Mouse (Mus musculus): Measurements from ENCODE around the gene Fkbp2. TPM values are rescaled to one million over a fixed set of nuclear protein-coding genes. Genes with fewer than 3 reads are reported as not detected.

The Fkbp2 gene
- total RNA-seq (2023): 14.8 TPM

DNA sequence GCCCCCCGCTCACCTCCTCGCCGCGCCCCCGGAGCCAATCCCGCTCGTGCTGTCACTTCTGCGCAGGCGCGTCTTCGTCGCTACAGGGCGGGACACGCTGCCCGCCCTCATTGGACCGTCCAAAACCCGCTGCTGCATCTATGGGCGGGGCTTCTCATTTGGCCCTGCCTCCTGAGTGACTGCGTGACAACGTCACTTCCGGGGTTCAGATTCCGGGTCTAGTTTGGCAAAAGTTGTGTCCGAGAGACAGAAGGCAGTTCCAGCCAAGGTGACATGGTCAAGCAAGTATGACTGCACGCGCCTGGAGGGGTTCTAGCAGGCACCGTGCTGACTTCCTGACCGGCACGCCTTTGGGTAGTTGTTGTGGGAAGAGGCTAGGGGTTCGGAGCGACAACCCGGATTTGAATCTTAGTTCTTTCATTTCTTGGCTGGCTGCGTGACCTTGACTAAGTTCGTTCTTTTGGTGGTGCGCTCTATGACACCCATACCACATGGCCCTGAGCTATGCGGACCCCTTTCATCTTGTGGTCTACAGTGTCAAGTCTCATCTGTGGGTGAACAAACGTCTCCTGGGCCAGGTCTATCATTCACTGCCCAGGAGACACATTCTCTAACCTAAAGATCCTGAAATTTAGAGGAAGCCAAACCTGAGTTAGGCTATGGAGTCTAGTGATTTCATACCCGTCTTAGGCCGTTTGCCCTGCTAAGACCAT lies at the start of gene Fkbp2:
Fkbp2 (minus strand) TSS at position 121 of the 713 bp plus-strand sequence.

GRCm38 (mm10) chr19:7019191-7019590 lies 38.9 kb upstream of the Fkbp2 start, which contains the start of gene Fermt3:
Fermt3 (minus strand) TSS chr19:7019469.

GRCm38 (mm10) chr19:6996006-6996405 lies 15.7 kb upstream of the Fkbp2 start, which contains the start of the genes Nudt22 and Trpt1:
Nudt22 (minus strand) TSS chr19:6996117.
Trpt1 (plus strand) TSS chr19:6996131.

DNA sequence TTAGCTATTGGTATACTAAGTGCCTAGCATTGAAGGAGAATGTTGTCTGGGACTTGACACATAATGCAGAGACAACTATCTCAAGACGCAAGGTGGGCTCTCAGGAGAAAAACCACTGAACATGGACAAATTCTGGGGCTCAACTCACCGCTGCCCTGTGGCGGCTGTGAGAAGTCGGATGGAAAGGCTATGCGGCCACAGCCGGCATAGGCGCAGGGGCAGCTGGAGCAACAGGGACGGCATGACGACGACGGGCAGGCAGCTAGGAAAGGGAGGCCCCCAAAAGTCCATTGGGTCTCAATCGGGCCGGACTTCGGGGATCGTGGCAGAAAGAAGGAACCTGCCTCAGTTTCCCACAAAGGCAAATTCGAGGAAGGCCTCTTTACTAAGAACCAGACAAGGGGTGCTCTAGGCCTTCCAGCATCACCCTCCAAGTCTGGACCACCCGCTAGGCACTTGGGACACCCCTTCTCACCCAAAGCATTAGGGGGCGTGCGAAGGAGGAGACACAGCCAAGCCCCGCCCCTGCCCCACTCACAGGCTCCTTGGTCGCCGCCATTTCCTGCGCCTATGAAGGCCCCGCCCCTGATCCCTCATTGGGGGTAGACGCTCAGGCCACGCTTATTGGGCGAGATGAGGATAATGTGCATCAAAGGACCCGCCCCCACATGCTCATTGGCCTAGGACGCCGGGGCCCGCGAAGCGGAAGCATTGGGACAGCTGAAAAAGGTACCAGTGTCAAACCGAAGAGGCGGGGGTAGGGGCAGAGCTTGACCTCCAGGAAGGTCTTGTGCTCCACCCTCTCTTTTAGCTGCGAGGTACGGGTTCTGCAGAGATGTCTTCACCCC lies 11.9 kb upstream of the Fkbp2 start, which contains the start of gene Dnajc4:
Dnajc4 (minus strand) TSS at position 562 of the 848 bp plus-strand sequence.

GRCm38 (mm10) chr19:6987061-6987903 lies 7.0 kb upstream of the Fkbp2 start, which contains the start of gene Vegfb:
Vegfb (minus strand) TSS chr19:6987651.

GRCm38 (mm10) chr19:6975537-6976521 lies 4.5 kb downstream of the Fkbp2 start, which contains the start of gene Plcb3:
Plcb3 (minus strand) TSS chr19:6976470.

GRCm38 (mm10) chr19:6974211-6975205 lies 5.8 kb downstream of the Fkbp2 start, which contains the start of gene Ppp1r14b:
Ppp1r14b (plus strand) TSS chr19:6974968.

GRCm38 (mm10) chr19:6942249-6942691 lies 38.0 kb downstream of the Fkbp2 start, which contains the start of gene Gpr137:
Gpr137 (minus strand) TSS chr19:6942480.

DNA sequence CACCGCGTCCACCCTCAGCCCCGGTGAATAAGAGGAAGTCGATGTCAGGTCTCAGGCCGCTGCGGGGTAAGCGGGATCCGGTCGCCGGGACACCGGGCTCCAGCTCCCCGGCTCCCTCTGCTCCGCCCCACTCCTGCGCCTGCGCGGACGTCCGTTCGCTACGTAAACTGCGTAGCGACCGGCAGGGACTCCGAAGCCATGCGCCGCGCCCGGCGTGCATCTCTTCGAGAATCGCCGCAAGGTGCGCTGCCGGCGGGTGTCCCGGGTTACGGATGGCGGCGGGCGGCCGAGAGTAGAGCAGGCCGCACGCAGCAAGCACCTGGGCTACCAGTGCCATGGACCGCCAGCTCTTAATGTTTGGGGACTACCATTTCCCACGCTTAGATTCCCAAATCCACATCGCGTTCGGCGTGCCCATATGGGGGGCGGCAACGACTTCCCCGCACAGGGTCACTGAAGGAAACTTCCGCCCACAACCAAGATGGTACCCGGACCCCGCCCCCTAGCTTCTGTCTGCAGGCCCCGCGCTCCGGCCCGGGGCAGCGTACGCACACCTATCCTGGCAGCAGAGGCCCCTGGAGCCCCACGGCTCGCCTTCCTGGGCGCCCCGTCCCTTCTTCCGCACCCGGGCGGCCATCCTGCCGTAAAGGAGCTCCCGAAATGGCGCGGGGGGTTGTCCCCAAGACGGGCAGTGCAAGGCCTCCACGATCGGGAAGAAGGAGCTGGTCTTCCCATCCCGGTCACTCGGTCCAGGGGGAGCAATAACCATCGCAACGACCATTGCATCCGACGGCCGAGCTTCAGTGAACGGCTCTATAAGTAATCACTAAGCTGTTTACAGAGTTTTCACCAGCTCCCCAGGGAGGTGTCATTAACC lies 38.7 kb downstream of the Fkbp2 start, which contains the start of gene Bad:
Bad (plus strand) TSS at position 490 of the 877 bp plus-strand sequence.

GRCm38 (mm10) chr19:6934195-6934977 lies 45.9 kb downstream of the Fkbp2 start, which contains the start of gene Kcnk4:
Kcnk4 (minus strand) TSS chr19:6934515.

Other genes with a start within 250 kb of the Fkbp2 start
- 23.8 TPM for gene Rps6ka4, start 139.9 kb downstream of the Fkbp2 start, total RNA-seq (2023)
- 89.2 TPM for gene Ccdc88b, start 122.3 kb downstream of the Fkbp2 start, total RNA-seq (2023)
- 127 TPM for gene Trmt112, start 70.8 kb downstream of the Fkbp2 start, total RNA-seq (2023)
- gene Prdx5, start 70.4 kb downstream of the Fkbp2 start, total RNA-seq (2023): 59.7 TPM
- gene Esrra, start 58.7 kb downstream of the Fkbp2 start, total RNA-seq (2023): 26.2 TPM
- not detected for gene Catsperz, start 55.1 kb downstream of the Fkbp2 start, total RNA-seq (2023)
- gene Kcnk4, start 46.0 kb downstream of the Fkbp2 start, total RNA-seq (2023): not detected
- 7.8 TPM for gene Bad, start 38.6 kb downstream of the Fkbp2 start, total RNA-seq (2023)
- 6.1 TPM for gene Gpr137, start 38.0 kb downstream of the Fkbp2 start, total RNA-seq (2023)
- gene Ppp1r14b, start 5.5 kb downstream of the Fkbp2 start, total RNA-seq (2023): 120 TPM
- gene Plcb3, start 4.0 kb downstream of the Fkbp2 start, total RNA-seq (2023): 6.9 TPM
- gene Vegfb, start 7.2 kb upstream of the Fkbp2 start, total RNA-seq (2023): 15.2 TPM
- 17.2 TPM for gene Dnajc4, start 12.1 kb upstream of the Fkbp2 start, total RNA-seq (2023)
- gene Nudt22, start 15.6 kb upstream of the Fkbp2 start, total RNA-seq (2023): 6.0 TPM
- 4.3 TPM for gene Trpt1, start 15.6 kb upstream of the Fkbp2 start, total RNA-seq (2023)
- 152 TPM for gene Fermt3, start 39.0 kb upstream of the Fkbp2 start, total RNA-seq (2023)
- gene Stip1, start 59.5 kb upstream of the Fkbp2 start, total RNA-seq (2023): 117 TPM
- gene Macrod1, start 76.3 kb upstream of the Fkbp2 start, total RNA-seq (2023): 12.3 TPM
- gene Flrt1, start 125.2 kb upstream of the Fkbp2 start, total RNA-seq (2023): not detected
- 98.1 TPM for gene Otub1, start 225.8 kb upstream of the Fkbp2 start, total RNA-seq (2023)
- 242 TPM for gene Cox8a, start 237.1 kb upstream of the Fkbp2 start, total RNA-seq (2023)